Mouse (Mus musculus) liver, postnatal 0 days (tissue): ENCODE measurements around the gene Zfp541.

Experiments used
- CTCF ChIP-seq: sonication (generic); IDR thresholded peaks from 2 replicates; pipeline ENCODE4 v1.5.1; 2016; ENCODE audit warnings: antibody characterized with exemption, low read depth
- EP300 ChIP-seq: IDR thresholded peaks from 2 replicates; pipeline ENCODE4 v1.6.1; 2016; ENCODE audit warnings: antibody characterized with exemption, low read depth, mild to moderate bottlenecking

DNA sequence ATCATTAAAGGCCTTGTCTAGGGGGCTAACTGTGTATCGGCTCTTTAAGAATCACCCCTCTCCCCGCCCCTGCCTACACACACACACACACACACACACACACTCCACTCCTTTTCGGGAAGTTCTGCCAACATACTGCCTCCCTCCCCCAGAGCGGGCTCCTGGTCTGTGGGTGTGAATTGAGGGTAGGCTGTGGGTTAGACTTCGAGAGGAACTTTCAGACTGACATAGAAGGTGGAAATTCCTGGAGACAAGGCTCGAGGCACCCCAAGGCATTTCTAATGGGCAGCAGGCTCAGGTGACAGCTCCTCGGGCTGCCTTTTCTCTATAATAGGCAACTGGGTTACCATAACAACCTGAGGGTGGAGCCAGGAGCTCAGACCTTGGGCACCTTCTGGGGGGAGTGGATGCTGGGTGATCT lies 70.6 kb downstream of the Zfp541 start:
- no peak for TF ChIP-seq CTCF
- no peak for TF ChIP-seq EP300
